Mouse (Mus musculus): ENCODE data around the gene Dppa1. TPM values are rescaled to one million over a fixed set of nuclear protein-coding genes. Genes with fewer than 3 reads are reported as not detected.

The Dppa1 gene
- polyA plus RNA-seq, 1 experiment: not detected

- Histone ChIP-seq H3ac (ENCODE audit: control insufficient read depth, insufficient read length) (no peak within 1 kb of the TSS), H3K4me3 (no peak within 1 kb of the TSS), H3K4me2 (ENCODE audit: low read depth) (no peak within 1 kb of the TSS), H3K36me3 (ENCODE audit: control insufficient read depth, insufficient read depth) (no peaks in the 10 kb centered on the region), H3K27me3 (ENCODE audit: control insufficient read depth, insufficient read depth, insufficient read length) (no peaks in the 10 kb centered on the region), H3K79me2 (ENCODE audit: control insufficient read depth, insufficient read depth) (no peaks in the 10 kb centered on the region)
- no peak for TF ChIP-seq MAX (IDR thresholded peaks at IDR 0.05; ENCODE audit: low read depth)
- TF ChIP-seq TCF3 (IDR thresholded peaks at IDR 0.05; ENCODE audit: insufficient read length, low read depth): no peak
- no peak for TF ChIP-seq REST (IDR thresholded peaks at IDR 0.05; ENCODE audit: insufficient read depth, insufficient read length)
- TF ChIP-seq POLR2AphosphoS2 (IDR thresholded peaks at IDR 0.05; ENCODE audit: insufficient read length, low read depth): no peak
- TF ChIP-seq MYOG (IDR thresholded peaks at IDR 0.05; ENCODE audit: control insufficient read depth in 1 of 3, insufficient read depth in 1 of 3, insufficient read length in 2 of 3, low read depth in 2 of 3): no peak
- no peak for TF ChIP-seq USF1 (IDR thresholded peaks at IDR 0.05; ENCODE audit: low read depth)
- TF ChIP-seq SRF (IDR thresholded peaks at IDR 0.05; ENCODE audit: control insufficient read depth, insufficient read length, low read depth): no peak
- no peak for TF ChIP-seq POLR2A (IDR thresholded peaks at IDR 0.05; ENCODE audit: insufficient read length, low read depth)
These were observed 57.7 kb downstream of the Dppa1 start, which contains the start of gene BC053393 for GRCm38 (mm10) chr11:46571327-46571726. Gene BC053393, plus strand, starts transcription at chr11:46571536.

- Histone ChIP-seq H3K27me3 (ENCODE audit: control insufficient read depth, insufficient read depth, insufficient read length) (no peaks in the 10 kb centered on the region), H3K4me3 (no peak overlapping the region), H3ac (ENCODE audit: control insufficient read depth, insufficient read length) (no peak overlapping the region), H3K36me3 (ENCODE audit: control insufficient read depth, insufficient read depth) (no peaks in the 10 kb centered on the region), H3K4me2 (ENCODE audit: low read depth) (no peak overlapping the region), H3K79me2 (ENCODE audit: control insufficient read depth, insufficient read depth) (no peaks in the 10 kb centered on the region)
- TF ChIP-seq REST (IDR thresholded peaks at IDR 0.05; ENCODE audit: insufficient read depth, insufficient read length): no peak
- TF ChIP-seq MYOG (IDR thresholded peaks at IDR 0.05; ENCODE audit: control insufficient read depth in 1 of 3, insufficient read depth in 1 of 3, insufficient read length in 2 of 3, low read depth in 2 of 3): no peak
- TF ChIP-seq TCF3 (IDR thresholded peaks at IDR 0.05; ENCODE audit: insufficient read length, low read depth): no peak
These were observed 60.0 kb downstream of the Dppa1 start for GRCm38 (mm10) chr11:46569107-46569506.

- Histone ChIP-seq H3K4me3 (no peak overlapping the region), H3K36me3 (ENCODE audit: control insufficient read depth, insufficient read depth) (no peaks in the 10 kb centered on the region), H3K79me2 (ENCODE audit: control insufficient read depth, insufficient read depth) (no peaks in the 10 kb centered on the region), H3K4me2 (ENCODE audit: low read depth) (no peak overlapping the region), H3ac (ENCODE audit: control insufficient read depth, insufficient read length) (no peak overlapping the region), H3K27me3 (ENCODE audit: control insufficient read depth, insufficient read depth, insufficient read length) (no peaks in the 10 kb centered on the region)
- TF ChIP-seq MYOG (IDR thresholded peaks at IDR 0.05; ENCODE audit: control insufficient read depth in 1 of 3, insufficient read depth in 1 of 3, insufficient read length in 2 of 3, low read depth in 2 of 3): no peak
- no peak for TF ChIP-seq TCF3 (IDR thresholded peaks at IDR 0.05; ENCODE audit: insufficient read length, low read depth)
- TF ChIP-seq TCF12 (IDR thresholded peaks at IDR 0.05; ENCODE audit: insufficient read depth, poor library complexity, severe bottlenecking): no peak
- TF ChIP-seq REST (IDR thresholded peaks at IDR 0.05; ENCODE audit: insufficient read depth, insufficient read length): no peak
- TF ChIP-seq USF1 (IDR thresholded peaks at IDR 0.05; ENCODE audit: low read depth): no peak
- TF ChIP-seq POLR2AphosphoS2 (IDR thresholded peaks at IDR 0.05; ENCODE audit: insufficient read length, low read depth): no peak
- TF ChIP-seq CEBPB (IDR thresholded peaks at IDR 0.05; ENCODE audit: insufficient read depth, poor library complexity, severe bottlenecking): no peak
- TF ChIP-seq E2F4 (IDR thresholded peaks at IDR 0.05; ENCODE audit: insufficient read depth): no peak
- no peak for TF ChIP-seq POLR2A (IDR thresholded peaks at IDR 0.05; ENCODE audit: insufficient read length, low read depth)
- TF ChIP-seq MYOD1 (IDR thresholded peaks at IDR 0.05; ENCODE audit: control insufficient read depth in 1 of 3, insufficient read length in 2 of 3, low read depth in 2 of 3): no peak
- no peak for TF ChIP-seq MAX (IDR thresholded peaks at IDR 0.05; ENCODE audit: low read depth)
- no peak for TF ChIP-seq SRF (IDR thresholded peaks at IDR 0.05; ENCODE audit: control insufficient read depth, insufficient read length, low read depth)
These were observed 63.1 kb downstream of the Dppa1 start for GRCm38 (mm10) chr11:46565967-46566366.

- no peak overlapping the region for H3ac ChIP-seq (ENCODE audit: control insufficient read depth, insufficient read length)
- H3K4me2 ChIP-seq (ENCODE audit: low read depth): no peak overlapping the region
- TF ChIP-seq USF1 (IDR thresholded peaks at IDR 0.05; ENCODE audit: low read depth): no peak
- no peak for TF ChIP-seq MYOG (IDR thresholded peaks at IDR 0.05; ENCODE audit: control insufficient read depth in 1 of 3, insufficient read depth in 1 of 3, insufficient read length in 2 of 3, low read depth in 2 of 3)
- TF ChIP-seq POLR2A (IDR thresholded peaks at IDR 0.05; ENCODE audit: insufficient read length, low read depth): no peak
- TF ChIP-seq SRF (IDR thresholded peaks at IDR 0.05; ENCODE audit: control insufficient read depth, insufficient read length, low read depth): no peak
- TF ChIP-seq TCF12 (IDR thresholded peaks at IDR 0.05; ENCODE audit: insufficient read depth, poor library complexity, severe bottlenecking): no peak
- TF ChIP-seq CEBPB (IDR thresholded peaks at IDR 0.05; ENCODE audit: insufficient read depth, poor library complexity, severe bottlenecking): no peak
- no peak for TF ChIP-seq MAX (IDR thresholded peaks at IDR 0.05; ENCODE audit: low read depth)
- TF ChIP-seq TCF3 (IDR thresholded peaks at IDR 0.05; ENCODE audit: insufficient read length, low read depth): no peak
- TF ChIP-seq POLR2AphosphoS2 (IDR thresholded peaks at IDR 0.05; ENCODE audit: insufficient read length, low read depth): no peak
- no peak overlapping the region for H3K4me3 ChIP-seq
- H3K79me2 ChIP-seq (ENCODE audit: control insufficient read depth, insufficient read depth): no peaks in the 10 kb centered on the region
- no peaks in the 10 kb centered on the region for H3K36me3 ChIP-seq (ENCODE audit: control insufficient read depth, insufficient read depth)
- no peaks in the 10 kb centered on the region for H3K27me3 ChIP-seq (ENCODE audit: control insufficient read depth, insufficient read depth, insufficient read length)
These were observed 64.4 kb downstream of the Dppa1 start for GRCm38 (mm10) chr11:46564671-46565070.

GRCm38 (mm10) chr11:46561096-46561495 lies 68.0 kb downstream of the Dppa1 start:
- Histone ChIP-seq H3K4me2 (ENCODE audit: low read depth) (no peak overlapping the region), H3K27me3 (ENCODE audit: control insufficient read depth, insufficient read depth, insufficient read length) (no peaks in the 10 kb centered on the region), H3K79me2 (ENCODE audit: control insufficient read depth, insufficient read depth) (no peaks in the 10 kb centered on the region), H3ac (ENCODE audit: control insufficient read depth, insufficient read length) (no peak overlapping the region), H3K4me3 (no peak overlapping the region), H3K36me3 (ENCODE audit: control insufficient read depth, insufficient read depth) (no peaks in the 10 kb centered on the region)
- TF ChIP-seq POLR2AphosphoS2 (IDR thresholded peaks at IDR 0.05; ENCODE audit: insufficient read length, low read depth) (no peak), POLR2A (IDR thresholded peaks at IDR 0.05; ENCODE audit: insufficient read length, low read depth) (no peak), SRF (IDR thresholded peaks at IDR 0.05; ENCODE audit: control insufficient read depth, insufficient read length, low read depth) (no peak), USF1 (IDR thresholded peaks at IDR 0.05; ENCODE audit: low read depth) (no peak), MYOD1 (IDR thresholded peaks at IDR 0.05; ENCODE audit: control insufficient read depth in 1 of 3, insufficient read length in 2 of 3, low read depth in 2 of 3) (no peak), REST (IDR thresholded peaks at IDR 0.05; ENCODE audit: insufficient read depth, insufficient read length) (no peak), MYOG (IDR thresholded peaks at IDR 0.05; ENCODE audit: control insufficient read depth in 1 of 3, insufficient read depth in 1 of 3, insufficient read length in 2 of 3, low read depth in 2 of 3) (no peak), E2F4 (IDR thresholded peaks at IDR 0.05; ENCODE audit: insufficient read depth) (no peak), TCF3 (IDR thresholded peaks at IDR 0.05; ENCODE audit: insufficient read length, low read depth) (no peak), TCF12 (IDR thresholded peaks at IDR 0.05; ENCODE audit: insufficient read depth, poor library complexity, severe bottlenecking) (no peak), CEBPB (IDR thresholded peaks at IDR 0.05; ENCODE audit: insufficient read depth, poor library complexity, severe bottlenecking) (no peak), MAX (IDR thresholded peaks at IDR 0.05; ENCODE audit: low read depth) (no peak)

All from myocyte (in vitro differentiated cells).